Mouse (Mus musculus) neural tube, embryonic 11.5 days (tissue): ENCODE measurements around the gene Zfp513. TPM values are rescaled to one million over a fixed set of nuclear protein-coding genes. Genes with fewer than 3 reads are reported as not detected.
"Not testable (repeated sequence)": the region's sequence is repeated elsewhere in the genome, so short reads cannot be mapped to it uniquely, and the experiment has no call there.

Source experiments
- ATAC-seq: fragments of 200-750 bp; cut with Nextera tagmentation; 2 replicates; pipeline ENCODE4 v1.8.0; 2017; ENCODE audit warnings: moderate number of reproducible peaks, mild to moderate bottlenecking, moderate TSS enrichment, moderate library complexity; ENCODE audit not compliant: insufficient read depth, low FRiP score, low TSS enrichment
- DNase-seq: peaks from one replicate; pipeline ENCODE4 v3.0.0-alpha.2; 2015; ENCODE audit warnings: low spot score
- H3K27ac ChIP-seq: fragments of 300-500 bp; sonication (generic); 2 replicates; pipeline ENCODE4 v1.5.1; 2014; ENCODE audit warnings: low read depth, mild to moderate bottlenecking, low read length
- H3K27me3 ChIP-seq: fragments of 300-500 bp; sonication (generic); 2 replicates; pipeline ENCODE4 v1.6.1; 2014; ENCODE audit warnings: mild to moderate bottlenecking, low read length, mixed read lengths; ENCODE audit not compliant: control insufficient read depth, insufficient read depth
- H3K36me3 ChIP-seq: fragments of 300-500 bp; sonication (generic); 2 replicates; pipeline ENCODE4 v1.6.1; 2014; ENCODE audit warnings: mild to moderate bottlenecking, low read length, moderate library complexity, mixed read lengths; ENCODE audit not compliant: control insufficient read depth, insufficient read depth
- H3K4me1 ChIP-seq: fragments of 300-500 bp; sonication (generic); 2 replicates; pipeline ENCODE4 v1.6.1; 2014; ENCODE audit warnings: low read length, mixed read lengths; ENCODE audit not compliant: control insufficient read depth, insufficient read depth
- H3K4me2 ChIP-seq: fragments of 300-500 bp; sonication (generic); 2 replicates; pipeline ENCODE4 v1.6.1; 2014; ENCODE audit warnings: low read depth, mild to moderate bottlenecking, moderate library complexity
- H3K4me3 ChIP-seq: fragments of 300-500 bp; sonication (generic); 2 replicates; pipeline ENCODE4 v1.5.1; 2014; ENCODE audit warnings: low read depth, low read length
- H3K9ac ChIP-seq: fragments of 300-500 bp; sonication (generic); 2 replicates; pipeline ENCODE4 v1.6.1; 2014; ENCODE audit warnings: mild to moderate bottlenecking, low read length
- H3K9me3 ChIP-seq: fragments of 300-500 bp; sonication (generic); 2 replicates; pipeline ENCODE4 v1.6.1; 2016; ENCODE audit warnings: low read length; ENCODE audit not compliant: control insufficient read depth
- WGBS: fragments of 180-500 bp; shearing (Covaris S2); extraction: QIAGEN DNeasy Blood & Tissue Kit; methylation state at CpG from one replicate; pipeline ENCODE4 v1.1.7; 2014; 5-methylcytosine and 5-hydroxymethylcytosine counted together
- polyA plus RNA-seq: library from polyadenylated mRNA; unstranded; fragments of >200 nt; fragmentation: Nextera tagmentation; extraction: Ambion mirVana; gene quantifications from 2 replicates; pipeline ENCODE4 v1.2.1, GENCODE M21; 2014

The Zfp513 gene
- polyA plus RNA-seq, 1 experiment from 2014 or later = 7.0 TPM

DNA sequence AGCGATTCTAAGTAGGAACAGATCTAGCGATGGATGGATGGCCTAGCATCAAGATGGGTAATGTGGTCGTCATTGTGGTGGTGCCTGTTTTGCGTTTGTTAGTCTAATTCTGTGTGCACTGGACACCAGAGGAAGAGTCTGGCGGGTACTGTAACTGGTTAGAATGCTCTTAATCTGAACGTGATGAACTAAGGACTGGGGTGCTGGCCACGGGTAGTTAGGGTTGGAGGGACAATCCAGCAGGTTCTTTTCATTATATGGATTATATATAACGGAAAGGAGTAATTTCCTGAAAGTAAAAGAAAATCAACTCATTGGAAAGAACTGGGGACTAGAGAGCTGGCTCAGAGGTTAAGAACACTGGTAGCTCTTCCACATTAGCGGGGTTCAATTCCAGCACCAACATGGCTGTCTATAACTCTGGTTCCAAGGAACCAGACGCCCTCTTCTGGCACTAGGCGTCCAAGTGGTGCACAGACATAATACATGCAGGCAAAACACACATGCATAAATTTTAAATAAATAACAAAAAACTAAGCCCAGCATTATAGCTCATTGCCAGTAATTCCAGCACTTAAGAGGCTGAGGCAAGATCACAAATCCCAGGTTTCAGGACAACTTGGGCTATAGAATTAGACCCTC lies 19.3 kb upstream of the Zfp513 start:
- Histone ChIP-seq H3K27ac (peak overlapping the region; percentile 84), H3K4me1 (peaks cover 2% of the 10 kb centered on the region; the same call in 1 of the 2 replicates), H3K4me3 (peak overlapping the region; percentile 84), H3K27me3 (no peaks in the 10 kb centered on the region), H3K4me2 (peak overlapping the region; percentile 84), H3K9ac (peak overlapping the region; percentile 93), H3K9me3 (no peaks in the 10 kb centered on the region), H3K36me3 (no peaks in the 10 kb centered on the region)
- ATAC-seq (peak; percentile 28; the same call in 1 of the 2 replicates), DNase-seq (peak; percentile 58)
- 18% methylated on average over 11 of the region's 11 CpGs for WGBS

DNA sequence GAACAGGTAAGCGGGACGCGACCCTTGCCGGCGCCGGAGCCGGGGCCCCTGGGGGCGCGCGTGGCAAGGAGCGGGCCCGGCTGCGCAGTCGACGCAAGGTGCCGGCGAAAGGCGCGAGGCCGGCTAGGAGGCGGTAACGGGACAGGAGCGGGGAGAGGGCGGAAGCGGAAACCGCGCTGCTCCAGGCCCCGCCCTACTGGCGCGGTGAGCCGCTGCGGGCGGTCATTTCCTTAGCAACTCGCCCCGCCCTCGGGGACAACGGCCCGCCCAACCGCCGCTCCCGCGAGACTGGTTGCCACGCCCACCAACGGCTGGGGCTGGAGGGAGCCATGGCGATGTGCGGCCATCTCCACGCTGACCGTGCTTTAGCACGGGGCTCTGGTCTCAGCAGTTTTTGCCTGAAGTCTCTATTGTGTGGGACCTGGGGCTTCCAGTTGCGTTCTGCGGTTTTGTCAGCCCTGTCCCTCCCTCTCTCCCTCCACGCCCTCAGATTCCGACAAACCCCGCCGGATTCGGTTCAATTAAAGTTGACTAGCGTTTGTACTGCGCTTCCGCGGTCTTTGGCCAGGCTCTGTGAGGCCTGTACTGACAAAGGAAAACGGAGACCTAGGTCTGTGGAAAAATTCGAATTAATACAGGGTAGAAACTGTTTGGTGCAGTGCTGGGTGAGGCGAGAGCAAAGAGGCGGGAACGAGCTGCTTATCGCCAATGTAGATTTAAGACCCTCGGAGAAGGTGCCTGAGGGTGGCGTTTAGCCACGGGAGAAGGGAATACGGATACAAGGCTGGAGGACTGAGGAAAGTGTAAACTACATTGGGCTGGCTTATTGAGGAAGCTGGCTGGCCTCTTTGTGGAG lies 18.6 kb upstream of the Zfp513 start, which contains the start of gene Ppm1g:
Gene Ppm1g (minus strand): TSS at position 240 of the 856 bp plus-strand sequence.
- Histone ChIP-seq H3K27me3 (no peaks in the 10 kb centered on the region), H3K27ac (peak within 1 kb of the TSS; percentile 84), H3K36me3 (no peaks in the 10 kb centered on the region), H3K4me1 (peaks cover 2% of the 10 kb centered on the region; the same call in 1 of the 2 replicates), H3K9me3 (no peaks in the 10 kb centered on the region), H3K9ac (peak within 1 kb of the TSS; percentile 93), H3K4me2 (peak within 1 kb of the TSS; percentile 84), H3K4me3 (peak within 1 kb of the TSS; percentile 84)
- DNase-seq (peak; percentile 98), ATAC-seq (peak; percentile 92)
- WGBS = 0% methylated on average over 70 of the region's 70 CpGs

DNA sequence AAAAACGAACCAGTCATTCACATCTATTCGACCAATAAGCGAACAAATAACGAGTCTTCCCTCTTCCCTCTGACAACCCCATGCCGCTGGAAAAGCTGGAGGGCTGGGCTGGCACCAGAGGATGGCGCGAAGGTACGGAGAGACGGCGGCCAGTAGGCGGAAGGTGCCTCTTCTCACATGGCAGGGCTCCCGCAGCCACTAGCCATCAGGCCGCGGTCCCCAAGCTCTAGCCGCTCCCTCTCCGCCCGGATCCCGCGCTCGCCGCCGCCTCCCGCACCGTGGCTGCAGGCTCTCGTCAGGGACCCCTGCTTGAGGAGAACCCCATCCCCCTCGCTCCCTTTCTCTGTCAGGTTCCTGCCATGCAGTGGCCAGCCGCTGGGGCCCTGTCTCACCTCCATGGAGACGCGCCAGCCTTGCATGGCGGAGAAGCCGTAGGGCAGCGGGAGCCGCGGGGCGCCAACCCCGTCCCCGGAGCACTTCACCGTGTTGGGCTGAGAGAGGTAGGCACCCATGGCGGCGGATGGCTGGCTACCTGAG lies 17.9 kb upstream of the Zfp513 start:
- under 1% methylated on average over 40 of the region's 40 CpGs for WGBS
- no peaks in the 10 kb centered on the region for H3K36me3 ChIP-seq

DNA sequence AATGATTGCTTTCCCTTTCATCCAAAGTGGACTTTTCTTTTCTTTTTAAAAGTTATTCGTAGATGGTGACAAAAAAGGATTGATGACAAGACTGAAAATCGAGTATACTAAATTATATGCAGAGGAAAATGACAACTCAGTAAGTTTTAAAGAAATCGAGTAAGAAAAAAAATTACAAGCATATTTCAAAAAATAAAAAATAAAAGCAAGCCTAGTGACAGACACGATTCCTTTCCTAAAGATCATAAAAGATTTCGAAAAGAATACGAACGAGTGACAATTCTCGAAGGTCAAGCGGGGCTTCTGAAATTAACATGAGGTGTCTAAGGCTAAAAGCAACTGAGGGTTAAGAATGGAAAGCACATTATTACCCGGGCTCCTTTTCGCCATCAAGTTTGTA lies 17.4 kb upstream of the Zfp513 start:
- no peak overlapping the region; the same call in 1 of the 2 replicates for H3K27ac ChIP-seq

More for the DNA sequence above, 17.9 kb upstream of the Zfp513 start:
- Histone ChIP-seq H3K27ac (peak overlapping the region; percentile 84), H3K9ac (peak overlapping the region; percentile 93), H3K4me2 (peak overlapping the region; percentile 84), H3K27me3 (no peaks in the 10 kb centered on the region), H3K9me3 (no peaks in the 10 kb centered on the region), H3K4me3 (peak overlapping the region; percentile 84), H3K4me1 (peaks cover 2% of the 10 kb centered on the region; the same call in 1 of the 2 replicates)
- peak; percentile 77 for ATAC-seq
- no peak for DNase-seq

DNA sequence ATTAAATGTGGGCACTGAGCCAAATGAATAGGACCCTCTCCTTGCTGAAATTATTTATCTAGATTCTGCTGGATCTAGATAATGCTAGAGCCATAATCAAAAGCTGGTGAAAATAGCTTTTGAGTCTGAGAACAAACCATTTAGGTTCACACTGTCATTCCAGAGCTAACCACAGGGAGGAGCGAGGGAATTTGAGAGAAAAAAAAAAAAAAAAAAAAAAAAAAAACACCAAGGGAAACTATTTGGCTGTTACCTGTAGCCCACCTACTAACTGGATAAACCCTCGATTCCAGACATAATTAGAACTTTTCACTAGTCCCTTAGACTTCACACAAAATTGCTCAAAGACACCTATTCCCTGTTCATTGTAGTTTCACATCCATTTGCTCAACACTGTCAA lies 17.0 kb upstream of the Zfp513 start:
- 4% methylated on average over 2 of the region's 2 CpGs for whole genome bisulfite sequencing
- H3K27me3 ChIP-seq = no peaks in the 10 kb centered on the region
- H3K36me3 ChIP-seq = no peaks in the 10 kb centered on the region
- peaks cover 2% of the 10 kb centered on the region; the same call in 1 of the 2 replicates for H3K4me1 ChIP-seq
- H3K9ac ChIP-seq = no peak overlapping the region
- no peaks in the 10 kb centered on the region for H3K9me3 ChIP-seq
- H3K27ac ChIP-seq = no peak overlapping the region
- no peak for DNase-seq
- peak overlapping the region; percentile 84 for H3K4me3 ChIP-seq
- no peak for ATAC-seq
- peak overlapping the region; percentile 84 for H3K4me2 ChIP-seq

More for the DNA sequence above, 17.4 kb upstream of the Zfp513 start:
- no peaks in the 10 kb centered on the region for H3K36me3 ChIP-seq
- ATAC-seq = no peak
- H3K9me3 ChIP-seq = no peaks in the 10 kb centered on the region
- H3K4me3 ChIP-seq = peak overlapping the region; percentile 84
- 2% methylated on average over 11 of the region's 11 CpGs for WGBS
- H3K4me1 ChIP-seq = peaks cover 2% of the 10 kb centered on the region; the same call in 1 of the 2 replicates
- H3K9ac ChIP-seq = peak overlapping the region; percentile 93
- peak overlapping the region; percentile 84 for H3K4me2 ChIP-seq
- no peaks in the 10 kb centered on the region for H3K27me3 ChIP-seq
- no peak for DNase-seq

DNA sequence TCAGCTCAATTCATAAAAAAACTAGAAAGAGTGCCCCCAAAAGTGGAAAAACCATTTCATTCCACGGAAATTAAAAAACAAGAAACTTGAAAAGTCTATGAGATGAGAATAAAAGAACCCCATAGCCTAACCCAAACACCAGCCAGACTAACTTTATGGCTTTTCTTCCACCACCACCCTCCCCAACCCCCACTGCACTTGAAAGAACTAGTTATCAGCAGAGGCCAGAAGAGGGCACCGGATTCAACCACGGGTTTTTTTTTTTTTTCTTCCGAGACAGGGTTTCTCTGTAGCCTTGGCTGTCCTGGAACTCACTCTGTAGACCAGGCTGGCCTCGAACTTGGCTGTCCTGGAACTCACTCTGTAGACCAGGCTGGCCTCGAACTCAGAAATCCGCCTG lies 16.2 kb upstream of the Zfp513 start:
- Histone ChIP-seq H3K36me3 (no peaks in the 10 kb centered on the region), H3K27me3 (no peaks in the 10 kb centered on the region), H3K27ac (no peak overlapping the region), H3K4me2 (no peak overlapping the region), H3K9ac (no peak overlapping the region), H3K4me3 (no peak overlapping the region), H3K9me3 (no peaks in the 10 kb centered on the region), H3K4me1 (peaks cover 2% of the 10 kb centered on the region; the same call in 1 of the 2 replicates)
- DNase-seq (no peak), ATAC-seq (no peak)
- 56% methylated on average over 7 of the region's 7 CpGs for WGBS

DNA sequence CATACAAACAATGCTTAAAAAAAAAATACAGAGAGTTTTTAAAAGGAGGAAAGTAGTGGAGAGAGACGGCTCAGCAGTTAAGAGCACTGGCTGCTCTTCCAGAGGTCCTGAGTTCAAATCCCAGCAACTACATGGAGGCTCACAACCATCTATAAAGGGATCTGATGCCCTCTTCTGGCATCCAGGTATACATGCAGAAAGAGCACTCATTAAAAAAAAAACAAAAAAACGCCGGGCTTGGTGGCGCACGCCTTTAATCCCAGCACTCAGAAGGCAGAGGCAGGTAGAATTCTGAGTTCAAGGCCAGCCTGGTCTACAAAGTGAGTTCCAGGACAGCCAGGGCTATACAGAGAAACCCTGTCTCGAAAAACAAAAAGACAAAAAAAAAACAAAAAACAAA lies 14.5 kb upstream of the Zfp513 start:
- not testable (repeated sequence) for H3K27ac ChIP-seq, H3K36me3 ChIP-seq, ATAC-seq, H3K4me1 ChIP-seq, H3K27me3 ChIP-seq, H3K4me2 ChIP-seq, H3K9me3 ChIP-seq, H3K9ac ChIP-seq, DNase-seq, H3K4me3 ChIP-seq
- WGBS = 87% methylated on average over 6 of the region's 6 CpGs

DNA sequence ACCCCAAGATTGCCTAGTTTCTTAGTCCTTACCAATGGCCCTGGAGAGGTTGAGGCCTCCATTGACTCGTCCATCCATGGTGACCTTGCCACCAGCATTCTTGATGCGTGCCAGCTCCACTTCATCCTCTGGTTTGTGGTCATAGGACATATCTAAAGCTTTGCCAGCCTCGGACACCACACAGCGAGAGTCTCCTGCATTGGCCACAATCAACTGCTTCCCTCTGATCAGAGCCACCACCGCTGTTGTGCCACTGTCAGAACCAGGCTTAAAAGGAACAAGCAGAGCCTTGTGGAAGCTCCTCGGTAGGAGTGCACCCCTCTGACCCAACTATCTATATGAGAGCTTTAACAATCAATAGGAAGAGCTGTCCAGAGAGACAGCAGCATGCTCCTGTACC lies 2.3 kb upstream of the Zfp513 start:
- no peak overlapping the region for H3K4me2 ChIP-seq
- H3K27ac ChIP-seq = no peak overlapping the region
- no peaks in the 10 kb centered on the region for H3K27me3 ChIP-seq
- WGBS = 95% methylated on average over 6 of the region's 6 CpGs
- H3K4me1 ChIP-seq = peaks cover 14% of the 10 kb centered on the region; the same call in 1 of the 2 replicates
- no peak for ATAC-seq
- H3K9me3 ChIP-seq = peaks cover 5% of the 10 kb centered on the region
- no peak overlapping the region for H3K4me3 ChIP-seq
- no peak overlapping the region for H3K9ac ChIP-seq
- peaks cover 24% of the 10 kb centered on the region for H3K36me3 ChIP-seq
- DNase-seq = no peak
